Mouse (Mus musculus) left cerebral cortex, postnatal 36 days (tissue): ENCODE data around the gene Tnni3. TPM values are rescaled to one million over a fixed set of nuclear protein-coding genes. Genes with fewer than 3 reads are reported as not detected.

Experiments
- DNase-seq, 2 experiments: peaks; one replicate each; pipeline ENCODE4 v3.0.0; 2021 to 2022; ENCODE audit warnings: low spot score in 2 of 2, mixed read lengths in 1 of 2
- intact Hi-C: fragments of 180-260 bp; cut with DNase I; formaldehyde crosslinking; loops from one replicate; pipeline ENCODE4 v1.15.1; 2025
- total RNA-seq, 2 experiments: library from RNA; stranded (reverse); gene quantifications; 2 replicates each; pipeline ENCODE4 v1.2.3; 2021

Gene Tnni3
- total RNA-seq, 2 experiments from 2014 or later, result 0.52 TPM; not detected in 1

GRCm38 (mm10) chr7:4470275-4471178 lies 53.5 kb downstream of the Tnni3 start:
- intact Hi-C loops, result loop anchor here (5.0 to 10.0 kb wide), 3 partner anchors 38 to 1176 kb away; partner anchors contain the start of gene Tmc4
- peak; percentile 58 to 59 for DNase-seq

Other genes starting within 250 kb of the Tnni3 start
- gene Ncr1, start 186.5 kb downstream of the Tnni3 start, total RNA-seq, result not detected
- not detected for gene Gp6, start 126.5 kb downstream of the Tnni3 start, total RNA-seq
- 10 to 100 TPM; 23.9 to 26.3 TPM for gene Rdh13, start 78.6 kb downstream of the Tnni3 start, total RNA-seq
- gene Eps8l1, start 63.6 kb downstream of the Tnni3 start, total RNA-seq, result 1 to 10 TPM; 3.1 to 3.4 TPM
- 100 to 1,000 TPM; 142 to 168 TPM for gene Ppp1r12c, start 22.5 kb downstream of the Tnni3 start, total RNA-seq
- 1 to 10 TPM; 5.9 to 9.4 TPM for gene Tnnt1, start 7.8 kb downstream of the Tnni3 start, total RNA-seq
- under 1 TPM; 0.27 to 0.34 TPM for gene Dnaaf3, start 8.2 kb upstream of the Tnni3 start, total RNA-seq
- gene Syt5, start 23.3 kb upstream of the Tnni3 start, total RNA-seq, result 100 to 1,000 TPM; 263 to 298 TPM
- under 1 TPM; 0.84 to 0.95 TPM for gene Ptprh, start 79.8 kb upstream of the Tnni3 start, total RNA-seq
- 10 to 100 TPM; 10.0 to 16.8 TPM for gene Tmem86b, start 107.2 kb upstream of the Tnni3 start, total RNA-seq
- gene Ppp6r1, start 134.8 kb upstream of the Tnni3 start, total RNA-seq, result 100 to 1,000 TPM; 138 to 145 TPM
- gene Hspbp1, start 160.8 kb upstream of the Tnni3 start, total RNA-seq, result 100 to 1,000 TPM; 100 to 106 TPM
- gene Brsk1, start 166.4 kb upstream of the Tnni3 start, total RNA-seq, result 100 to 1,000 TPM; 398 to 475 TPM
- not detected for gene Tmem150b, start 201.0 kb upstream of the Tnni3 start, total RNA-seq
- 10 to 100 TPM; 18.9 to 35.8 TPM for gene Kmt5c, start 215.9 kb upstream of the Tnni3 start, total RNA-seq
- gene Cox6b2, start 228.9 kb upstream of the Tnni3 start, total RNA-seq, result 1 to 10 TPM; 4.8 to 5.5 TPM
- not detected for gene Fam71e2, start 247.1 kb upstream of the Tnni3 start, total RNA-seq